Mouse (Mus musculus): ENCODE data around the gene Phactr1.

GRCm38 (mm10) chr13:42899611-42900010, 219.2 kb downstream of the Phactr1 start:
- TF ChIP-seq SRF (IDR thresholded peaks at IDR 0.05; ENCODE audit: control insufficient read depth, insufficient read length, low read depth): no peak
- TF ChIP-seq POLR2A (IDR thresholded peaks at IDR 0.05; ENCODE audit: insufficient read length, low read depth): no peak
- no peak for TF ChIP-seq POLR2AphosphoS2 (IDR thresholded peaks at IDR 0.05; ENCODE audit: insufficient read length, low read depth)
